Mouse (Mus musculus): ENCODE data around the gene Ift140. TPM values are rescaled to one million over a fixed set of nuclear protein-coding genes. Genes with fewer than 3 reads are reported as not detected.
"Not testable (repeated sequence)": the region's sequence is repeated elsewhere in the genome, so short reads cannot be mapped to it uniquely, and the experiment has no call there.

Ift140 gene
- polyA plus RNA-seq, 1 experiment from 2014 or later: 78.9 TPM

- Histone ChIP-seq H3K4me1 (peaks cover 43% of the 10 kb centered on the region), H3K27ac (peak overlapping the region; percentile 92), H3K4me2 (peak overlapping the region; percentile 7; the same call in 1 of the 2 replicates), H3K27me3 (replicated peaks) (peaks cover 24% of the 10 kb centered on the region)
- WGBS (ENCODE audit: insufficient replicate concordance): 40% methylated on average over 3 of the region's 3 CpGs
- H3K9me3 ChIP-seq (replicated peaks); H3K36me3 ChIP-seq; H3K9ac ChIP-seq; H3K4me3 ChIP-seq: not testable (repeated sequence)
- ATAC-seq: peak; percentile 57
Observed at GRCm38 (mm10) chr17:25125442-25126060, 109.7 kb downstream of the Ift140 start.

GRCm38 (mm10) chr17:25127079-25127478, 111.2 kb downstream of the Ift140 start:
- Histone ChIP-seq H3K4me2 (peak overlapping the region; percentile 51), H3K9ac (peak overlapping the region; percentile 53), H3K36me3 (no peaks in the 10 kb centered on the region), H3K9me3 (replicated peaks) (no peaks in the 10 kb centered on the region), H3K27me3 (replicated peaks) (peaks cover 10% of the 10 kb centered on the region), H3K4me1 (peaks cover 43% of the 10 kb centered on the region), H3K4me3 (0 out of 2 replicates have a peak overlapping the region, but pooled peaks have one; percentile 10), H3K27ac (peak overlapping the region; percentile 92)
- ATAC-seq: peak; percentile 86
- WGBS (ENCODE audit: insufficient replicate concordance): 19% methylated on average over 8 of the region's 8 CpGs

DNA sequence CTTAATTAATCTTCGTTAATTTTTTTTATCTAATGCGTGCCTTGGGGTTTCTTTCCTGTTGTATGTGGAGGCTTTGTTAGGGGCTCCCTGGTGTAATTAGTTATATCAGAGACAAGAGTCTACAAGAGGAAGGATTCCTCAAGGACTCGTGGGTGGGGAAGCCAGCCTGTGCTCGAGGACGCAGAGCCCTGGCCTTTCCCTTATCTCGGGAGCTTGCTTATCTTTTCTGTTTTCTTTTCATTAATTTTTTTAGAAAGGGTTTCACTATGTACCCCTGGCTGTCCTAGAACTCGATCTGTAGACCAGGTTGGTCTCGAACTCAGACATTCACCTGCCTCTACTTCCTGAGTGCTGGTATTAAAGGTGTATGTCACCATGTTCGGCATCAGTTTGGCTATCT, 111.8 kb downstream of the Ift140 start:
- H3K4me2 ChIP-seq: peak overlapping the region; percentile 51
- H3K4me3 ChIP-seq: no peak overlapping the region
- H3K36me3 ChIP-seq: no peaks in the 10 kb centered on the region
- H3K27ac ChIP-seq: peak overlapping the region; percentile 92
- H3K9ac ChIP-seq: peak overlapping the region; percentile 53
- no peaks in the 10 kb centered on the region for H3K9me3 ChIP-seq (replicated peaks)
- 26% methylated on average over 9 of the region's 9 CpGs for WGBS (ENCODE audit: insufficient replicate concordance)
- H3K4me1 ChIP-seq: peaks cover 44% of the 10 kb centered on the region
- peaks cover 4% of the 10 kb centered on the region for H3K27me3 ChIP-seq (replicated peaks)
- ATAC-seq: peak; percentile 46; the same call in 1 of the 2 replicates

GRCm38 (mm10) chr17:25130060-25130459, 114.2 kb downstream of the Ift140 start:
- no peaks in the 10 kb centered on the region for H3K27me3 ChIP-seq (replicated peaks)
- no peak for ATAC-seq
- H3K4me1 ChIP-seq: peaks cover 52% of the 10 kb centered on the region

DNA sequence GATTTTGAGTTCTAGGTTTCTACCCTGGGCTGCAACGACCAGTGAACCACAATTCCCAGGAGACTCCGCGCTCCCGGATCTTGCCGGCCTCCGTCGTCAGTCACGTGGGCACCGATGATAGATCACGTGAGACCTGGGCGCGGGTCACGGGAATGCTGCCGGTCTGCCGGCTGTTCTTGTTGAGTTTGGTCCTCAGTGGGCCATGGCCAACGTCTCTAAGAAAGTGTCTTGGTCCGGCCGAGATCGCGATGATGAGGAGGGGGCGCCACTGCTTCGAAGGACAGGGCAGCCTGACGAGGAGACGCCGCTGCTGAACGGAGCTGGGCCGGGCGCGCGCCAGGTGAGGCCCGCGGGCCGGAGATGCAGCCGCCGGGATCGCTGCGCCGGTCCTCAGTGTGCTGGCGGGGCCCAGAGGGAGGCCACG, 117.4 kb downstream of the Ift140 start, which contains the start of gene Clcn7:
Gene Clcn7 (plus strand): TSS at position 117 of the 424 bp plus-strand sequence.
- H3K4me3 ChIP-seq: peak within 1 kb of the TSS; percentile 84
- H3K36me3 ChIP-seq: peaks cover 16% of the 10 kb centered on the region
- H3K4me1 ChIP-seq: peaks cover 36% of the 10 kb centered on the region
- H3K9ac ChIP-seq: peak within 1 kb of the TSS; percentile 83
- H3K9me3 ChIP-seq (replicated peaks): no peaks in the 10 kb centered on the region
- under 1% methylated on average over 40 of the region's 40 CpGs for WGBS (ENCODE audit: insufficient replicate concordance)
- H3K27ac ChIP-seq: peak within 1 kb of the TSS; percentile 74
- H3K4me2 ChIP-seq: peak within 1 kb of the TSS; percentile 83
- ATAC-seq: peak; percentile 89
- no peaks in the 10 kb centered on the region for H3K27me3 ChIP-seq (replicated peaks)

More at GRCm38 (mm10) chr17:25130060-25130459, 114.2 kb downstream of the Ift140 start:
- Histone ChIP-seq H3K4me2 (no peak overlapping the region), H3K4me3 (no peak overlapping the region), H3K27ac (peak overlapping the region; percentile 6; the same call in 1 of the 2 replicates), H3K36me3 (no peaks in the 10 kb centered on the region), H3K9ac (no peak overlapping the region), H3K9me3 (replicated peaks) (no peaks in the 10 kb centered on the region)
- WGBS (ENCODE audit: insufficient replicate concordance): 81% methylated on average over 1 of the region's 1 CpGs

DNA sequence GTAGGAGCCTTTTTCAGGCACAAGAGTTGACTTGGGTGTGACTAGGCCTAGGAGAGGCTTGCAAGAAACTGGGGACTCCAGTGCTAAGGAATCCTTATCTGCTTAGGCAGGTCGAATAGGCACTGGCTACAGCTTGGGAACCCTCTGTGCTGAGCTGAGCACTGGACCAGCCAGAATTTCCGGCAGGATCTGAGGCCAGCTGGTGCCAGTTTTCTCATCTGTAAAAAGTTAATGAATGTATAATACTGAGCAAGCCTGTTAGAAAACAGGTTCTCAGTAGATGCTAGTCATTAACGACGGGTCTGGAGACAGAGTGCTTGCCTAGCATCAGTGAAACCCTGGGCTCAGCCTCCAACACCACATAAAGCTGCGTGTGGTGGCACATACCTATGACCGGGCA, 119.7 kb downstream of the Ift140 start:
- Histone ChIP-seq H3K4me1 (peaks cover 35% of the 10 kb centered on the region), H3K9me3 (replicated peaks) (no peaks in the 10 kb centered on the region), H3K4me2 (no peak overlapping the region), H3K27me3 (replicated peaks) (no peaks in the 10 kb centered on the region), H3K36me3 (peaks cover 27% of the 10 kb centered on the region), H3K4me3 (no peak overlapping the region), H3K27ac (no peak overlapping the region), H3K9ac (no peak overlapping the region)
- WGBS (ENCODE audit: insufficient replicate concordance): 82% methylated on average over 6 of the region's 6 CpGs
- ATAC-seq: no peak

DNA sequence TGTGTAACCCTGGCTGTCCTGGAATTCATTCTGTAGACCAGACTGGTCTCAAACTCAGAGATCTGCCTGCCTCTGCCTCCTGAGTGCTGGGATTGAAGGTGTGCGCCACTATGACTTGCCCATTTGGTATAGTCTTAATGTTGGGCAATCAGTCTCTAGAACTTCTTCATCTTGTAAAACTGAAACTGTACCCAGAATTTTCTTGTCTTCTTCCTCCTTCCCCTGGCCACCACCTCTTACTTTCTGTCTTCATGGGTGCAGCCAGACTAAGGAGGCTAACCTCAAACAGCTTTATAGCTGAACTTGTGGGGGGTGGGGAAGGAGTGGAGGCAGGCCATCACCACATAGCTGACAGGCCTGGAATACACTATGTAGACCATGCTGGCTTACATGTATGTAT, 122.9 kb downstream of the Ift140 start:
- Histone ChIP-seq H3K9me3 (replicated peaks) (no peaks in the 10 kb centered on the region), H3K4me3 (no peak overlapping the region), H3K4me2 (no peak overlapping the region), H3K36me3 (peaks cover 33% of the 10 kb centered on the region), H3K27ac (no peak overlapping the region), H3K9ac (no peak overlapping the region), H3K4me1 (peaks cover 29% of the 10 kb centered on the region), H3K27me3 (replicated peaks) (no peaks in the 10 kb centered on the region)
- WGBS (ENCODE audit: insufficient replicate concordance): 97% methylated on average over 1 of the region's 1 CpGs
- ATAC-seq: no peak

GRCm38 (mm10) chr17:25139960-25140359, 124.1 kb downstream of the Ift140 start:
- no peak overlapping the region for H3K9ac ChIP-seq
- H3K9me3 ChIP-seq (replicated peaks): no peaks in the 10 kb centered on the region
- H3K4me3 ChIP-seq: no peak overlapping the region
- no peaks in the 10 kb centered on the region for H3K27me3 ChIP-seq (replicated peaks)
- no peak overlapping the region for H3K27ac ChIP-seq
- peaks cover 44% of the 10 kb centered on the region for H3K36me3 ChIP-seq
- 64% methylated on average over 4 of the region's 4 CpGs for WGBS (ENCODE audit: insufficient replicate concordance)
- H3K4me1 ChIP-seq: peaks cover 18% of the 10 kb centered on the region
- ATAC-seq: no peak
- H3K4me2 ChIP-seq: no peak overlapping the region

Other genes starting within 250 kb of the Ift140 start
- 1.5 TPM in 2 replicates for gene Meiob, start 211.8 kb upstream of the Ift140 start, polyA plus RNA-seq (2016; fragmentation: Nextera tagmentation; extraction: Ambion mirVana)
- 61.1 and 64.8 TPM in 2 replicates for gene Hagh, start 175.9 kb upstream of the Ift140 start, polyA plus RNA-seq (2016; fragmentation: Nextera tagmentation; extraction: Ambion mirVana)
- 34.2 and 34.6 TPM in 2 replicates for gene Fahd1, start 165.7 kb upstream of the Ift140 start, polyA plus RNA-seq (2016; fragmentation: Nextera tagmentation; extraction: Ambion mirVana)
- gene Igfals, start 150.1 kb upstream of the Ift140 start, polyA plus RNA-seq (2016; fragmentation: Nextera tagmentation; extraction: Ambion mirVana): 5.3 and 5.4 TPM in 2 replicates
- 97.7 and 108 TPM in 2 replicates for gene Nubp2, start 129.7 kb upstream of the Ift140 start, polyA plus RNA-seq (2016; fragmentation: Nextera tagmentation; extraction: Ambion mirVana)
- 37.5 and 40.0 TPM in 2 replicates for gene Spsb3, start 129.4 kb upstream of the Ift140 start, polyA plus RNA-seq (2016; fragmentation: Nextera tagmentation; extraction: Ambion mirVana)
- gene Eme2, start 121.0 kb upstream of the Ift140 start, polyA plus RNA-seq (2016; fragmentation: Nextera tagmentation; extraction: Ambion mirVana): 20.3 and 21.4 TPM in 2 replicates
- gene Mrps34, start 121.0 kb upstream of the Ift140 start, polyA plus RNA-seq (2016; fragmentation: Nextera tagmentation; extraction: Ambion mirVana): 101 and 106 TPM in 2 replicates
- gene Nme3, start 119.6 kb upstream of the Ift140 start, polyA plus RNA-seq (2016; fragmentation: Nextera tagmentation; extraction: Ambion mirVana): 67.9 and 68.8 TPM in 2 replicates
- gene Mapk8ip3, start 79.1 kb upstream of the Ift140 start, polyA plus RNA-seq (2016; fragmentation: Nextera tagmentation; extraction: Ambion mirVana): 15.6 and 15.8 TPM in 2 replicates
- 112 and 114 TPM in 2 replicates for gene Jpt2, start 55.4 kb upstream of the Ift140 start, polyA plus RNA-seq (2016; fragmentation: Nextera tagmentation; extraction: Ambion mirVana)
- 8.1 and 8.2 TPM in 2 replicates for gene Cramp1l, start 297 bp upstream of the Ift140 start, polyA plus RNA-seq (2016; fragmentation: Nextera tagmentation; extraction: Ambion mirVana)
- 6.1 and 7.2 TPM in 2 replicates for gene Tmem204, start 67.5 kb downstream of the Ift140 start, polyA plus RNA-seq (2016; fragmentation: Nextera tagmentation; extraction: Ambion mirVana)
- 25.6 and 28.6 TPM in 2 replicates for gene Telo2, start 99.9 kb downstream of the Ift140 start, polyA plus RNA-seq (2016; fragmentation: Nextera tagmentation; extraction: Ambion mirVana)
- not detected in 2 replicates for gene Ptx4, start 104.7 kb downstream of the Ift140 start, polyA plus RNA-seq (2016; fragmentation: Nextera tagmentation; extraction: Ambion mirVana)
- 13.7 and 14.8 TPM in 2 replicates for gene Clcn7, start 117.3 kb downstream of the Ift140 start, polyA plus RNA-seq (2016; fragmentation: Nextera tagmentation; extraction: Ambion mirVana)
- not detected in 2 replicates for gene Ccdc154, start 146.4 kb downstream of the Ift140 start, polyA plus RNA-seq (2016; fragmentation: Nextera tagmentation; extraction: Ambion mirVana)
- not detected in 2 replicates for gene Gm38655, start 159.4 kb downstream of the Ift140 start, polyA plus RNA-seq (2016; fragmentation: Nextera tagmentation; extraction: Ambion mirVana)
- gene BC003965, start 168.5 kb downstream of the Ift140 start, polyA plus RNA-seq (2016; fragmentation: Nextera tagmentation; extraction: Ambion mirVana): 28.8 and 32.1 TPM in 2 replicates
- gene Unkl, start 172.3 kb downstream of the Ift140 start, polyA plus RNA-seq (2016; fragmentation: Nextera tagmentation; extraction: Ambion mirVana): 15.0 and 17.7 TPM in 2 replicates
- 22.2 and 24.4 TPM in 2 replicates for gene Gnptg, start 224.0 kb downstream of the Ift140 start, polyA plus RNA-seq (2016; fragmentation: Nextera tagmentation; extraction: Ambion mirVana)
- 32.6 and 33.3 TPM in 2 replicates for gene Tsr3, start 224.1 kb downstream of the Ift140 start, polyA plus RNA-seq (2016; fragmentation: Nextera tagmentation; extraction: Ambion mirVana)
- gene Baiap3, start 240.3 kb downstream of the Ift140 start, polyA plus RNA-seq (2016; fragmentation: Nextera tagmentation; extraction: Ambion mirVana): 0.30 and 0.44 TPM in 2 replicates